Mouse (Mus musculus): ENCODE data around the gene Hspb11. TPM values are rescaled to one million over a fixed set of nuclear protein-coding genes. Genes with fewer than 3 reads are reported as not detected.

Gene Hspb11
- polyA plus RNA-seq, 1 experiment from 2014 or later, result 35.2 TPM

- Histone ChIP-seq H3K4me3 (no peak overlapping the region), H3K4me2 (no peak overlapping the region), H3K4me1 (no peaks in the 10 kb centered on the region), H3K36me3 (no peaks in the 10 kb centered on the region), H3K27me3 (no peaks in the 10 kb centered on the region), H3K9ac (no peak overlapping the region), H3K9me3 (no peaks in the 10 kb centered on the region), H3K27ac (no peak overlapping the region)
- 70% methylated on average over 8 of the region's 8 CpGs for WGBS
- no peak for ATAC-seq (ENCODE audit: borderline replicate concordance, extremely low read depth, low FRiP score, low TSS enrichment)
Observed at GRCm38 (mm10) chr4:107298071-107298606, 44.7 kb downstream of the Hspb11 start.

DNA sequence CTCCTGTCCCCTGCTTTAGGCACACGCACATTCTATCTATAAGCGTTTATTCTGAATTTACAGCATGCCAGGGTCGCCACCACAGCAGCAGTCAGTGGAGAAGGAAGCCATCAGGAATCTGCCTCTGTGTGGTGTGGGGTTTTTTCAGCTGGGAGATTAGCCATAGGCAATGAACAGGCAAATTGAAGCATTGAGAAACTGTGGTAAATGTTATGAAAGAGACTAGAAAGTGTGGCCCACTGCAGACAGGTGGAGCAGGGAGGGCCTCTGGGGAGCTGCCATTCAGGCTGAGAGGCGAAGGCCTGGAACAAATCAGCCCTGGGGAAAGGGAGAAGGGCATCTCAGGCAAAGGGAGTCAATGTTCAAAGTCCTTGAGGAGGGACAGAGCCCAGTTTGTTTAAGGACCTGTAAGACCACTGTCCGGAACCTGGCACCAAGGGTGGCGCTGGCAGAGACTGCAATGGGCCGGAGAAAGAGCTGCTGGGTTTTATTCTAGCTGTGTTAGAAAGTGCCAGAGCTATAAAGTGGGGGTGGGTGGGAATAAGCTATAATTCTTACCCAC, 46.5 kb downstream of the Hspb11 start:
- Histone ChIP-seq H3K4me3 (no peak overlapping the region), H3K4me2 (no peak overlapping the region), H3K4me1 (no peaks in the 10 kb centered on the region), H3K9me3 (no peaks in the 10 kb centered on the region), H3K36me3 (no peaks in the 10 kb centered on the region), H3K27me3 (no peaks in the 10 kb centered on the region), H3K9ac (no peak overlapping the region), H3K27ac (no peak overlapping the region)
- no peak for ATAC-seq (ENCODE audit: borderline replicate concordance, extremely low read depth, low FRiP score, low TSS enrichment)
- WGBS, result 86% methylated on average over 7 of the region's 7 CpGs

DNA sequence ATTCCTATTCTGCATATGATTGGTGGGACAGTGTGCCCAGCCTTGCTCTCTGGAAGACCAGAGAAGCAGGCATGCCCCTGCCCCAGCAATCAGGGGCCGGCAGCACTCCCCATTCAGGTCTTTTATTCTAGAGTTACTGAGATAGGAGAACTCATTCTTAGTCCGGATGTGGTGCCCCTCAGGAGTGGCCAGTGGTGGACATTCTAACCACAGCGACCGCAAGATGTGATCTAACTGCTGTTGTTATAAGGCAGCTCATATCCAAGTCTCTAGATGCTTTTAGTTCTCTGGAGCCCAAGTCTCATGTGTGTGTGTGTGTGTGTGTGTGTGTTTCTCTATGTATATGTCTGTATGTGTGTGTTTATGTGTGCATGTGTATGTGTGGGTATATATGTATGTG, 47.0 kb downstream of the Hspb11 start:
- Histone ChIP-seq H3K9me3 (no peaks in the 10 kb centered on the region), H3K27me3 (no peaks in the 10 kb centered on the region), H3K4me1 (0 out of 2 replicates have a peak, but pooled peaks cover 4% of the 10 kb centered on the region), H3K9ac (no peak overlapping the region), H3K36me3 (no peaks in the 10 kb centered on the region), H3K4me3 (no peak overlapping the region), H3K4me2 (no peak overlapping the region), H3K27ac (no peak overlapping the region)
- 83% methylated on average over 4 of the region's 4 CpGs for WGBS
- no peak for ATAC-seq (ENCODE audit: borderline replicate concordance, extremely low read depth, low FRiP score, low TSS enrichment)

DNA sequence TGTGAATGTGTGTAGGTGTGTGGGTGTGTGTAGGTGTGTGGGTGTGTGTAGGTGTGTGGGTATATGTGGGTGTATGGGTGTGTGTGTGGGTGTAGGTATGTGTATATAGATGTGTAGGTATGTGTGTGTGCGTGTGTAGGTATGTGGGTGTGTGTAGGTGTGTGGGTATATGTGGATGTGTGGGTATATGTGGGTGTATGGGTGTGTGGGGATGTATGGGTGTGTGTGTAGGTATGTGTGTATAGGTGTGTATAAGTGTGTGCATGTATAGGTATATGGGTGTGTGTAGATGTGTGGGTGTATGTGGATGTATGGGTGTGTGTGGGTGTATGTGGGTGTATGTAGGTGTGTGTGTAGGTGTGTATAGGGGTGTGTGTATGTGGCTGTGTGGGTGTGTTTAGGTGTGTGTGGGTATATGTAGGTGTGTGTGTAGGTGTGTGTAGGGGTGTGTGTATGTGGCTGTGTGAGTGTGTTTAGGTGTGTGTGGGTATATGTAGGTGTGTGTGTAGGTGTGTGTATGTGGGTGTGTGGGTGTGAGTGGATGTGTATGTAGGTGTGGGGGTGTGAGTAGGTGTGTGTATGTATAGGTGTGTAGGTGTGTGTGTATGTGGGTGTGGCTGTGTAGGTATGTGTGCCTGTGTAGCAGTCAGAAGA, 47.6 kb downstream of the Hspb11 start:
- H3K4me1 ChIP-seq, result 0 out of 2 replicates have a peak, but pooled peaks cover 4% of the 10 kb centered on the region
- H3K4me2 ChIP-seq, result no peak overlapping the region
- H3K36me3 ChIP-seq, result no peaks in the 10 kb centered on the region
- H3K9ac ChIP-seq, result no peak overlapping the region
- H3K27ac ChIP-seq, result no peak overlapping the region
- ATAC-seq (ENCODE audit: borderline replicate concordance, extremely low read depth, low FRiP score, low TSS enrichment), result peak; percentile 70; the same call in 1 of the 2 replicates
- H3K4me3 ChIP-seq, result no peak overlapping the region
- 95% methylated on average over 1 of the region's 1 CpGs for WGBS
- no peaks in the 10 kb centered on the region for H3K9me3 ChIP-seq
- no peaks in the 10 kb centered on the region for H3K27me3 ChIP-seq

- WGBS, result 79% methylated on average over 9 of the region's 9 CpGs
- no peak overlapping the region for H3K4me3 ChIP-seq
- H3K27ac ChIP-seq, result no peak overlapping the region
- H3K36me3 ChIP-seq, result no peaks in the 10 kb centered on the region
- no peak overlapping the region for H3K4me2 ChIP-seq
- H3K9ac ChIP-seq, result no peak overlapping the region
- peaks cover 9% of the 10 kb centered on the region; the same call in 1 of the 2 replicates for H3K4me1 ChIP-seq
- H3K9me3 ChIP-seq, result no peaks in the 10 kb centered on the region
- ATAC-seq (ENCODE audit: borderline replicate concordance, extremely low read depth, low FRiP score, low TSS enrichment), result no peak
- no peaks in the 10 kb centered on the region for H3K27me3 ChIP-seq
Observed at GRCm38 (mm10) chr4:107302221-107302620, 48.8 kb downstream of the Hspb11 start.

GRCm38 (mm10) chr4:107302832-107303231, 49.4 kb downstream of the Hspb11 start:
- Histone ChIP-seq H3K27me3 (no peaks in the 10 kb centered on the region), H3K9ac (no peak overlapping the region), H3K4me1 (peaks cover 9% of the 10 kb centered on the region; the same call in 1 of the 2 replicates), H3K9me3 (no peaks in the 10 kb centered on the region), H3K4me3 (no peak overlapping the region), H3K27ac (no peak overlapping the region), H3K4me2 (no peak overlapping the region), H3K36me3 (no peaks in the 10 kb centered on the region)
- ATAC-seq (ENCODE audit: borderline replicate concordance, extremely low read depth, low FRiP score, low TSS enrichment), result no peak
- WGBS, result 69% methylated on average over 4 of the region's 4 CpGs

DNA sequence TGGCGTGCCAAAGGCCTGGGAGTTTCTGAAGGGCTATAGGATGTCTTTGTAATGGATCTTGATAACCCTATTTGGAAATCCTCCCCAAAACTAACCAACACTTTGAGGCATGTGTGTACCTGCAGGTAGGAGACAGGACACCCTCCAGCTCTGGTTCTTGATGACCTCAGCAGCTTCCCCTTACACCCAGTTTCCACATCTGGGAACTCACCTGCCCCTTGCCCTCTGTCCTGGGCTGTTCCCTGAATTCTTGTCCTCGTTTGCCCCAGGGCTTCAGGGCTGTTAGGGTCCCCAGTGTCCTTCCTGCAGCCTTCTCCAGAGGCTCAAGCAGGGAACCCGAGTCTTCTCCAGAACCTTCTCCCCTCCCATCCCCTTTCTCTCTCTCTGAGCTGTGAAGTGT, 50.1 kb downstream of the Hspb11 start:
- ATAC-seq (ENCODE audit: borderline replicate concordance, extremely low read depth, low FRiP score, low TSS enrichment), result no peak
- no peaks in the 10 kb centered on the region for H3K27me3 ChIP-seq
- peaks cover 9% of the 10 kb centered on the region; the same call in 1 of the 2 replicates for H3K4me1 ChIP-seq
- H3K4me3 ChIP-seq, result no peak overlapping the region
- H3K4me2 ChIP-seq, result no peak overlapping the region
- WGBS, result 51% methylated on average over 3 of the region's 3 CpGs
- H3K36me3 ChIP-seq, result no peaks in the 10 kb centered on the region
- no peaks in the 10 kb centered on the region for H3K9me3 ChIP-seq
- no peak overlapping the region for H3K9ac ChIP-seq
- no peak overlapping the region for H3K27ac ChIP-seq

- no peak within 1 kb of the TSS for H3K27ac ChIP-seq
- no peaks in the 10 kb centered on the region for H3K9me3 ChIP-seq
- WGBS, result 32% methylated on average over 6 of the region's 6 CpGs
- H3K4me3 ChIP-seq, result no peak within 1 kb of the TSS
- 0 out of 2 replicates have a peak, but pooled peaks have one; percentile 23 for ATAC-seq (ENCODE audit: borderline replicate concordance, extremely low read depth, low FRiP score, low TSS enrichment)
- peaks cover 9% of the 10 kb centered on the region; the same call in 1 of the 2 replicates for H3K4me1 ChIP-seq
- no peak within 1 kb of the TSS for H3K4me2 ChIP-seq
- no peaks in the 10 kb centered on the region for H3K36me3 ChIP-seq
- no peak within 1 kb of the TSS for H3K9ac ChIP-seq
- H3K27me3 ChIP-seq, result no peaks in the 10 kb centered on the region
Observed at GRCm38 (mm10) chr4:107306966-107307365, 53.6 kb downstream of the Hspb11 start, which contains the start of gene Dio1. Gene Dio1, minus strand, starts transcription at chr4:107307169.

- Histone ChIP-seq H3K4me3 (peak within 1 kb of the TSS; percentile 69), H3K36me3 (peaks cover 2% of the 10 kb centered on the region; the same call in 1 of the 2 replicates), H3K27ac (peak within 1 kb of the TSS; percentile 42), H3K9ac (peak within 1 kb of the TSS; percentile 55), H3K4me2 (peak within 1 kb of the TSS; percentile 83), H3K27me3 (no peaks in the 10 kb centered on the region), H3K4me1 (peaks cover 15% of the 10 kb centered on the region), H3K9me3 (no peaks in the 10 kb centered on the region)
- under 1% methylated on average over 29 of the region's 29 CpGs for WGBS
- ATAC-seq (ENCODE audit: borderline replicate concordance, extremely low read depth, low FRiP score, low TSS enrichment), result peak; percentile 94
Observed at GRCm38 (mm10) chr4:107313690-107314478, 60.5 kb downstream of the Hspb11 start, which contains the start of gene Yipf1. Gene Yipf1, plus strand, starts transcription at chr4:107314363.

GRCm38 (mm10) chr4:107314479-107314805, 61.0 kb downstream of the Hspb11 start:
- no peak overlapping the region for H3K27ac ChIP-seq

DNA sequence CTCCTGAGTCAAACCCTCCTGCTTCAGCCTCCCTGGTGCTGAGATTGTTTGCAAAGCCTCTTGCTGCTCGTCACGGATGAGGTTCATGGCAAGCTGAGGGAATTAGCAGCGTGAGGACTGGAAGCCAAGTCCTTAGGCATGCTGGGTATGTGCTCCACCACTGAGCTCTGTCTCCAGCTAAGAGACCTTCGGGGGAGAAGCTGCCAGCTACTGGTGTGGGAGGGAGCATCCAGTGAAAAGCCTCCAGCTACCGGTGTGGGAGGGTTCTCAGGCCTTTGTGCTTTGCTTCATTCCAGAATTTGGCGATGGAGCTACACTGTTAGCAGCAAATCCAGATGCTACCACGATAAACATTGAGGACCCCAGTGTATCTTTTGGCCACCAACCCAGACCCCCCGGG, 65.3 kb downstream of the Hspb11 start:
- Histone ChIP-seq H3K4me2 (no peak overlapping the region), H3K9ac (no peak overlapping the region), H3K4me3 (no peak overlapping the region), H3K9me3 (no peaks in the 10 kb centered on the region), H3K27ac (no peak overlapping the region), H3K36me3 (peaks cover 34% of the 10 kb centered on the region), H3K4me1 (peaks cover 12% of the 10 kb centered on the region), H3K27me3 (no peaks in the 10 kb centered on the region)
- 74% methylated on average over 8 of the region's 8 CpGs for WGBS
- no peak for ATAC-seq (ENCODE audit: borderline replicate concordance, extremely low read depth, low FRiP score, low TSS enrichment)

More at GRCm38 (mm10) chr4:107314479-107314805, 61.0 kb downstream of the Hspb11 start:
- Histone ChIP-seq H3K4me3 (peak overlapping the region; percentile 69), H3K9ac (peak overlapping the region; percentile 55), H3K9me3 (no peaks in the 10 kb centered on the region), H3K27me3 (no peaks in the 10 kb centered on the region), H3K4me2 (peak overlapping the region; percentile 83), H3K4me1 (peaks cover 15% of the 10 kb centered on the region), H3K36me3 (peaks cover 7% of the 10 kb centered on the region)
- ATAC-seq (ENCODE audit: borderline replicate concordance, extremely low read depth, low FRiP score, low TSS enrichment), result 0 out of 2 replicates have a peak, but pooled peaks have one; percentile 5
- 6% methylated on average over 7 of the region's 7 CpGs for WGBS

All from lung, embryonic 15.5 days (tissue).